Mouse (Mus musculus) liver, embryonic 14.5 days (tissue): ENCODE measurements at regions not wholly inside any gene's neighbourhood (a gene's known extent, or its start where the extent isn't known, plus 50 kb on each side); places are given as distances from the start of the nearest gene placed in this dataset.

Experiments
- CTCF ChIP-seq: IDR thresholded peaks from 2 replicates; pipeline ENCODE4 v1.5.1; 2016; ENCODE audit warnings: antibody characterized with exemption, low read depth, control low read depth
- EP300 ChIP-seq: IDR thresholded peaks from 2 replicates; pipeline ENCODE4 v1.6.1; 2016; ENCODE audit warnings: antibody characterized with exemption, low read depth

GRCm38 (mm10) chr10:117465671-117466250 lies 85.9 kb upstream of the Cpsf6 start:
- no peak for TF ChIP-seq CTCF
- TF ChIP-seq EP300 = no peak
